Mouse (Mus musculus) thymus, adult 2 months (tissue): ENCODE results near the gene Pth2. TPM values are rescaled to one million over a fixed set of nuclear protein-coding genes. Genes with fewer than 3 reads are reported as not detected.

Experiments
- DNase-seq: peaks from one replicate; pipeline ENCODE4 v3.0.0; 2021
- H3K27ac ChIP-seq: fragments of 200-500 bp; 2 replicates; pipeline ENCODE4 v1.5.1; 2012; ENCODE audit warnings: low read length, control low read depth; ENCODE audit not compliant: control insufficient read depth, insufficient read depth
- H3K27me3 ChIP-seq: fragments of 200-500 bp; 2 replicates; pipeline ENCODE4 v1.6.1; 2012; ENCODE audit warnings: mild to moderate bottlenecking, low read length, moderate library complexity, mixed read lengths; ENCODE audit not compliant: control insufficient read depth, insufficient read depth
- H3K36me3 ChIP-seq: fragments of 200-500 bp; 2 replicates; pipeline ENCODE4 v1.6.1; 2012; ENCODE audit warnings: mild to moderate bottlenecking, low read length, moderate library complexity; ENCODE audit not compliant: control insufficient read depth, insufficient read depth
- H3K4me1 ChIP-seq: fragments of 200-500 bp; replicated peaks from 2 replicates; pipeline ENCODE4 v1.6.1; 2012; ENCODE audit warnings: low read length; ENCODE audit not compliant: control insufficient read depth, insufficient read depth
- H3K4me3 ChIP-seq: fragments of 200-500 bp; 2 replicates; pipeline ENCODE4 v1.5.1; 2012; ENCODE audit warnings: mild to moderate bottlenecking, low read length, control low read depth, moderate library complexity; ENCODE audit not compliant: control insufficient read depth, insufficient read depth
- CTCF ChIP-seq: fragments of 200-500 bp; IDR thresholded peaks from 2 replicates; pipeline ENCODE4 v1.5.1; 2012; ENCODE audit warnings: mild to moderate bottlenecking, control low read depth, low read length, moderate library complexity, borderline replicate concordance; ENCODE audit not compliant: control insufficient read depth, poor library complexity, insufficient read depth; ENCODE audit errors: extremely low read depth
- POLR2A ChIP-seq: fragments of 200-500 bp; IDR thresholded peaks from 2 replicates; pipeline ENCODE4 v1.6.1; 2012; ENCODE audit warnings: mild to moderate bottlenecking, low read length, control low read depth, moderate library complexity; ENCODE audit not compliant: control insufficient read depth, poor library complexity, insufficient read depth; ENCODE audit errors: extremely low read depth
- WGBS: fragments of 180-500 bp; shearing (Covaris S2); methylation state at CpG from one replicate; pipeline ENCODE4 v1.1.7; 2018; 5-methylcytosine and 5-hydroxymethylcytosine counted together
- polyA plus RNA-seq: library from polyadenylated mRNA; depleted of rRNA; stranded (reverse); fragments of >200 nt; gene quantifications from 2 replicates; pipeline ENCODE4 v1.2.3, GENCODE M21; 2012

The Pth2 gene
- polyA plus RNA-seq, 1 experiment: not detected

DNA sequence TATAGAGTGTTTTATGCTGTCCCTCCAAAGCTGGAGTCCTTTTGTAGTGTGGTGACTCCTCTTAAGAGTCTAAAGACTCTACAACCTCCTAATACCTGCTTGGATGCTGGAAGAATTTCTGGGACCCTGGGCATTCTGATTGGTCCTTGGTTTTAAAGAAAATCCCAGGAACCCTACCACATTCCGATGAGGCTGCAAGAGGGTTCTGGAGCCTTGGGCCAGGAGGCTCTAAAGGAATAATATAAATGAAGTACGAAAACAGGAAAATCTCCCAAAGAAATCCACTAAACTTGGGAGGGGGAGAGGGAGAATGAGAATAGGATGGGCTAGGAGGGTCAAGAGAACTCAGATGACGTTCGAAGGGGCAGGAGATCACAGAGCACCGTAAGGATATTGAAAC lies 27.2 kb upstream of the Pth2 start:
- no peaks in the 10 kb centered on the region for H3K36me3 ChIP-seq
- 4% methylated on average over 5 of the region's 5 CpGs for WGBS
- no peak for TF ChIP-seq CTCF
- no peak for TF ChIP-seq POLR2A
- peak overlapping the region; percentile 85 for H3K4me3 ChIP-seq
- DNase-seq: no peak
- peak overlapping the region; percentile 55; the same call in 1 of the 2 replicates for H3K27ac ChIP-seq
- peaks cover 7% of the 10 kb centered on the region for H3K4me1 ChIP-seq
- H3K27me3 ChIP-seq: no peaks in the 10 kb centered on the region

DNA sequence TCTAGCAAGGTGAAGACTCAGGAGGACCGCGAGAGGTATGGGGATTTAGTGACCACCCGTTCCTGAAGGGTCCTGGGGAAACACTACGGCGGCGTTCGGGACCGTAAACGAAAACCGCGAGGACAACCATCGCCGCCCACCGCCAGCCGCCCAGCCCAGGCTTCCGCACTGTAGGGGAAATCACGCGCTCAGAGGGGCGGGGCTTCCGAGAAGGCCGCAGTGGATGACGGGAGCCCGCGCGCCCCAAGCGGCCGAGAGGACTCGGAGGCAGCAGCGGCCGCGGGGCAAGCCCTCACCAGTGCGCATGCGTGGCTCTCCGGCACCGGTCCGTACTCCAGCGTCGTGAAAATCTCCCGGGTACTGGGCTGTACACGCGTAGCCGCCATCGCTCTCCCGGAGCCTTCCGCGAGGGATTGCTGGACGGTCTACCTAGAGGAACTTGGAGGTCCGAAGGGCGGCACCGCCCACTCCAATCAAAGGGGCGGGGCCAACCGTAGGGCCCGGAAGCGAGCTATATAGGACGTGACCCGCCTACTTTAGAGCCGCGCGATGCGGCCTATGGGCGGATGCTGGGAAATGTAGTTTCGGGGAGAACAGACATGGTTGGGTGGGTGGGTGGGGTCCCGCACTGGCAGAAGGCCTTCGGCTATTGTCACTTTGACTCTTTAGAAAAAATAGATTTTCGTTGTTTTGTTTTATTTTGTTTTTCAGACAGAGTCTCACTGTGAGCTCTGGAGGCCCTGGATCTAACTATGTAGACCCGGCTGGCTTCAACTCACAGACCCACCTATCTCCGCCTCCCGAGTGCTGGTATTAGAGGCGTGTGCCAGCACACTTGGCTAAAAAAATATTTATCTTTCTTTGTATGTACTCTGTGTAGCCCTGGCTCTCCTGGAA lies 26.5 kb upstream of the Pth2 start, which contains the start of the genes Pih1d1 and Aldh16a1:
Pih1d1 (plus strand) TSS at position 208 of the 897 bp plus-strand sequence.
Aldh16a1 (minus strand) TSS at position 489 of the 897 bp plus-strand sequence.
- Histone ChIP-seq H3K27ac (peak within 1 kb of the TSS; percentile 61), H3K4me1 (peaks cover 7% of the 10 kb centered on the region), H3K4me3 (peak within 1 kb of the TSS; percentile 85), H3K27me3 (no peaks in the 10 kb centered on the region), H3K36me3 (no peaks in the 10 kb centered on the region)
- TF ChIP-seq CTCF (peak; percentile 86; the same call in 1 of the 2 replicates), POLR2A (peak; percentile 99)
- 3% methylated on average over 69 of the region's 69 CpGs for WGBS
- DNase-seq: peak; percentile 97

DNA sequence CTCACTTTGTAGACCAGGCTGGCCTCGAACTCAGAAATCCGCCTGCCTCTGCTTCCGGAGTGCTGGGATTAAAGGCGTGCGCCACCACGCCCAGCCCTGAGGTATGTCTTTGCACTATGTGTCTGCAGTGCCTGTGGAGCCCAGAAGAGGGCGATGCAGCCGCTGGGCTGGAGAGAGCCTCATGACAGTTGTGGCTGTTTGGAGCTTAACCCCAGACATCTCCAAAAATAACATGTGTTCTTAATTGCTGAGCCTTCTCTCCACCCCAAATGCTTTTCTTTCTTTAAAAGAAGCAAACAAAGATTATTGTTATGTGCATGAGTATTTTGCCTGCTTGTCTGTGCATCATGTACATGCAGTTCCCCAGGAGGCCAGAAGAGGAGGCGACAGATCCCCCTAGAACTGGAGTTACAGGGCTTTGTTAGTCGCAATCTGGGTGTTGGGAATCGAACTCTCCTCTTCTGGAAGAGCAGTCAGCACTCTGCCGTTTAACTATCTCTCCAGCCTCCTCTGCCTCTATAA lies 25.7 kb upstream of the Pth2 start:
- DNase-seq: peak; percentile 56
- TF ChIP-seq POLR2A: no peak
- TF ChIP-seq CTCF: 0 out of 2 replicates have a peak, but pooled peaks have one; percentile 27
- Histone ChIP-seq H3K27me3 (no peaks in the 10 kb centered on the region), H3K4me1 (peaks cover 7% of the 10 kb centered on the region), H3K4me3 (no peak overlapping the region), H3K27ac (no peak overlapping the region), H3K36me3 (no peaks in the 10 kb centered on the region)
- 86% methylated on average over 12 of the region's 12 CpGs for WGBS

DNA sequence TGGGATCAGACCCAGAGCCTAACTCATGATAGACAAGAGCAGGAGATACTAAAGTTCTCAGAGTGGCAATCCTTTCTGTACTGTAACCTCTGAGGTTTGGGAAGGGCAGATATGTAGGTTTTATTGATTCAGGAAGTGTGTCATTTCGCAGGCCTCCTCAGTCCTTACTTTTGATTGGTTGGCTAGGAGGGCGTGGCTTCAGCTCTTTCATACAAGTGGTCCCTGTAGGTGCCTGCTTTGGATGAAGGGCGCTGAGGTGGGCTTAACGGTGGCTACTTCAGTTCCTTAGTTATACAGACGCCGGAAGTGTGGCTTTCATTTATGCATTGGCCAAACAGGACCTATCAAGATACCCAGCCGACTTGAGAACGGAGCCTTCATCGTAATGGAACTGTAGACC lies 25.2 kb upstream of the Pth2 start:
- H3K4me1 ChIP-seq: peaks cover 7% of the 10 kb centered on the region
- 96% methylated on average over 9 of the region's 9 CpGs for WGBS
- H3K36me3 ChIP-seq: no peaks in the 10 kb centered on the region
- no peak overlapping the region for H3K4me3 ChIP-seq
- H3K27me3 ChIP-seq: no peaks in the 10 kb centered on the region
- no peak for TF ChIP-seq CTCF
- H3K27ac ChIP-seq: no peak overlapping the region
- DNase-seq: no peak

DNA sequence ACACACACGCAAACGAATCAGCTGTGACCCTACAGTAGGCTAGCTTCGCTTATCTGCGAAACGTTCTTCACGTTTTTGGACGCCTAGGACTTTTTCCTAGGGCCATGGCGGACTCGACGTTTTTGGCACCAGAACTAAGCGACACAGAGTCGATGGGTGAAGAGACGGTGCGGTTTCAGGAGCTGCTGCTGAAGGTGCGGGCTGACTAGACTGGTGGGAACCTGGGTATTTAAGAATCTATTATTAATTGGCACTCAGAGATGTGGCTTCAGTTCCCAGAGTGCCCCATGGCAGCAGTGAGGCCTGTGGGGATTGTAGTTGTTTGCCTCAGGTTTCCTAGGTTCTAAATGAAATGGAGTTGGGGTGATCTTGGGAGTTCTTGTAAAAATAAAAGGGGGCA lies 24.6 kb upstream of the Pth2 start:
- Histone ChIP-seq H3K27me3 (no peaks in the 10 kb centered on the region), H3K36me3 (no peaks in the 10 kb centered on the region), H3K4me1 (peaks cover 7% of the 10 kb centered on the region), H3K4me3 (no peak overlapping the region), H3K27ac (no peak overlapping the region)
- TF ChIP-seq POLR2A: no peak
- no peak for TF ChIP-seq CTCF
- WGBS: 97% methylated on average over 15 of the region's 15 CpGs
- DNase-seq: no peak

DNA sequence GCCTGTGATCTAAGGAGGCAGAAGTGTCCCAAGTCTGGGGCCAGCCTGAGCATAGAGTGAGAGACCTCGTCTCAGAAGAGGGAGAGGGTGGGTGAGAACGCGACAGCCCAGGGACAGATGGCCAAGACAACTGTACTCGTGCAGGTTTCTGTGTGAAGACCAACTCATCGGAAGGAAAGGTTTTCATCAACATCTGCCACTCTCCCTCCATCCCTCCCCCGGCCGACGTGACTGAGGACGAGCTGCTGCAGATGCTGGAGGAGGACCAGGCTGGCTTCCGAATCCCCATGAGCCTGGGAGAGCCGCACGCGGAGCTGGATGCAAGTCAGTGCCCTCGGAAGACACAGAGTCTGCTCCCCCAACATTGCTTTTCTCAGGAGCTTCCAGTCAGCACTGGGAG lies 23.3 kb upstream of the Pth2 start:
- no peak for TF ChIP-seq CTCF
- TF ChIP-seq POLR2A: no peak
- Histone ChIP-seq H3K27ac (no peak overlapping the region), H3K27me3 (no peaks in the 10 kb centered on the region), H3K4me3 (no peak overlapping the region), H3K36me3 (no peaks in the 10 kb centered on the region), H3K4me1 (peaks cover 14% of the 10 kb centered on the region)
- 97% methylated on average over 14 of the region's 14 CpGs for WGBS
- DNase-seq: no peak
